Mouse (Mus musculus): ENCODE data around the gene Kifc3. TPM values are rescaled to one million over a fixed set of nuclear protein-coding genes. Genes with fewer than 3 reads are reported as not detected.

Kifc3 gene
- polyA plus RNA-seq, 1 experiment from 2014 or later = 16.5 TPM

DNA sequence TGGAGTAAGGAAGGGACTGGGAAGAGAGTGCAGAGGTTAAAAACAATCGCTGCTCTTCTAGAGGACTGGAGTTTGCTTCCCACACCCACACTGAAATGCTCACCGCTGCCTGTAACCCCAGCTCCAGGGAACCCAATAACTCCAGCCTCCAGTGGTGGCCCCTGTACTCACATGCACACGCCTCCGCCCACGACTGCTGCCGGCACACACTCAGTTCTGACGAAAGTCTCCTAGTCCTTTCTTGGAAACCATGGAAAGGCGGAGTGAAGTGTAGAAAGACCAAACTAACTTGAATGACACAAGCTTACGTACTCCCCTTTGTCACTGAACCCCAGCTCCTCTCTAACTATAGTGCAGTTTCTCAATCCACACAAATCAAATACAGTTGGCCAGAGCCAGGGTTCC, 2.6 kb downstream of the Kifc3 start:
- Histone ChIP-seq H3K4me2 (no peak overlapping the region), H3K9ac (no peak overlapping the region), H3K27me3 (no peaks in the 10 kb centered on the region), H3K4me3 (no peak overlapping the region), H3K4me1 (replicated peaks) (peaks cover 15% of the 10 kb centered on the region), H3K36me3 (no peaks in the 10 kb centered on the region), H3K27ac (no peak overlapping the region), H3K9me3 (no peaks in the 10 kb centered on the region)
- 73% methylated on average over 9 of the region's 9 CpGs for WGBS
- no peak for ATAC-seq (ENCODE audit: low FRiP score)

DNA sequence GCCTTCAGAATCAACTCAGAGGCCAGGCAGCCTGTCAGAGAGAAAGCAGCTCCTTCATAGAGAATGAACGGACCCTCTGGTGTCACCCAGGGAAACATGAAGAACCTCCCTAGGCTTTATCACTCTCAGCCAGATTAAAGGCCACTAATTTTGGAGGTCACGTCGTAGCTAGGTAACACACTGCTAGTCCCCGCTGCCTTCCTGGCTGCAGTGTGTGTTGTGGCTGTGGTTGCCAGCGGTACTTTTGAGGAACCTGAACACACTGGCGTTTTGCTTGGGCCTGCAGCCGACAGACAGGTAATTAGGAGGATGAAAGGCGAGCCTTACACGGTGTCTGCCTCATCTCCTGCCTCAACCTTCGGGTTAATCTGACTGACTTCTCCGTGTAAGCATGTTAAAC, 6.9 kb downstream of the Kifc3 start:
- H3K9ac ChIP-seq = no peak overlapping the region
- H3K27me3 ChIP-seq = no peaks in the 10 kb centered on the region
- 73% methylated on average over 11 of the region's 11 CpGs for WGBS
- no peaks in the 10 kb centered on the region for H3K4me1 ChIP-seq (replicated peaks)
- H3K9me3 ChIP-seq = no peaks in the 10 kb centered on the region
- ATAC-seq (ENCODE audit: low FRiP score) = no peak
- no peaks in the 10 kb centered on the region for H3K36me3 ChIP-seq
- no peak overlapping the region for H3K4me2 ChIP-seq
- H3K27ac ChIP-seq = no peak overlapping the region
- H3K4me3 ChIP-seq = no peak overlapping the region

DNA sequence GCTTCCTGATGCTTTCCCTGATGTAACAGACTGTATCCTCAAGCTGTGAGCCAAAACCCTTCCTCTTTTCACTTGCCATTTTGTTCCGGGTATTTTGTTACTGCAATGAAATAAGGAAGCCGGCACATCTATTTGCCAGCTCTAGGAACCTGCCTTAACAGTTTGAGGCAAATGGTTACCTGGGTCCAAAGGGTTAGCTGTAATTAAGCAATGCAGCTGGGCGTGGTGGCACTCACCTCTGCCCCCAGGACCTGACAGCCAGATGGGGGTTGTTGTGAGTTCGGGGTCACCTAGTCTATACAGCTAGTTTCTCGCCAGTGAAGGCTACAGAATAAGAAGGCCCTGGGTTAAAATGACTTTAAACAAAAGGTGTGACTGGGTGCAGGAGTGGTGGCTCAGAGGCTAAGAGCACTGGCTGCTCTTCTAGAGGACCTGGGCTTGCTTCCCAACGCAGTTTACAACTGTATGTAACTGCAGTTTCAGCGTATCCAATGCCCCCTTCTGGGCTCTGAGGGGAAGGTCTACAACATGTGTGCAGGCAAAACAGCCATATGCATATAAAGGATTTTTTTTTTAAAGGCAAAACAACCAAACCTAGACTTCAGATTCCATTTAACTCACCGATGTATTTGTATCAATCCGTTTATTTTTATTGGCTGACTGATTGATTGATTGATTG, 11.0 kb downstream of the Kifc3 start:
- 93% methylated on average over 9 of the region's 9 CpGs for WGBS
- Histone ChIP-seq H3K36me3 (no peaks in the 10 kb centered on the region), H3K4me2 (no peak overlapping the region), H3K27ac (no peak overlapping the region), H3K9me3 (no peaks in the 10 kb centered on the region), H3K9ac (no peak overlapping the region), H3K27me3 (no peaks in the 10 kb centered on the region), H3K4me3 (no peak overlapping the region), H3K4me1 (replicated peaks) (no peaks in the 10 kb centered on the region)
- no peak for ATAC-seq (ENCODE audit: low FRiP score)

DNA sequence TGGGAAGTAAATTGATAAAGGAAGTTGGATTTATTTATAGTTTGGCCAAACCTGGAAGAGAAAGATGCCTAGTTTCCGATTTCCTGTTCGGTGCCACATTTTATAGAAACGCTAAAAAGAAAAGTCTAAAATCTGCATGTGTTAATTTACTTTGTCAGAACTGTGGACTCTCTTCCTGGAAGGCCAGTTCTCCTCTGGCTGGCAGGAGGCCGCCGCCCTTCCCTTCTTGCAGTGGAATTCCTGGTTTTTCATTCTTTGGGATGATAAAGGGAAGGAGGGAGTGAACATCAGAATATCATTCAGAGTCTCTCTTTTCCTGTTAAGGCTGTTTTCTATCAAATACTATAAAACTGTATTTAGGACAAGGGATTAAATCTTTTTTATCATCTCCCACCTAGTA, 15.0 kb downstream of the Kifc3 start:
- Histone ChIP-seq H3K27ac (no peak overlapping the region), H3K4me2 (no peak overlapping the region), H3K4me1 (replicated peaks) (peaks cover 4% of the 10 kb centered on the region; the same call in 1 of the 2 replicates), H3K36me3 (no peaks in the 10 kb centered on the region), H3K27me3 (no peaks in the 10 kb centered on the region), H3K9me3 (no peaks in the 10 kb centered on the region), H3K9ac (no peak overlapping the region), H3K4me3 (no peak overlapping the region)
- ATAC-seq (ENCODE audit: low FRiP score) = no peak
- WGBS = 79% methylated on average over 5 of the region's 5 CpGs

DNA sequence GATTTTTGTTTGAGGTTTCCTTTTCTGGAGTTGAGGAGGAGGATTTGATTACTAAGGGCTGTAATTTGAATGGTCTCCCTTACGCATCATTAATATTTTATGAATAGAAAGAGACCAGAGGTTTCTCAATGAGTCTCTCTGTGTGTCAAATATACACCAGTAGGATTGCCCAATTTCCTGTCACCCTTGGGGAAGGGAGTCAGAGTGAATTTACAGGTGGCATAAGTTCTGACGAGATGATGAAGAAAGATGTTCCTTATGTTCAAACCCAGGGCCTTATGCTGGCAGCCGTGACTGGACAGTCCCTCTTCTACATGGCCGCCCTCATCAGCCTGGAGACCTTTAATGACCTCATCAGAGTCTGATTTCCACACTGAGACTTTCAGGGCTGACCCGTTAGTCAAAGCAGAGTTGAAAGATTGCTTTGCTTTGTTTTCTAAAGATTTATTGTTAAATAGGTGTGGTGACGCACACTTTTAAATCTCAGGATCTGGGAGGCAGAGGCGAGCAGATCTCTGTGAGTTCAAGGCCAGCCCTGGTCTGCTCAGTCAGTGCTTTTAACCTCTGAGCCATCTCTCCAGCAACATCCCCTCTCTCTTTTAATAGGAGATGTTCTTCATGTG, 16.6 kb downstream of the Kifc3 start:
- no peak for ATAC-seq (ENCODE audit: low FRiP score)
- Histone ChIP-seq H3K4me1 (replicated peaks) (peaks cover 4% of the 10 kb centered on the region; the same call in 1 of the 2 replicates), H3K27me3 (no peaks in the 10 kb centered on the region), H3K27ac (no peak overlapping the region; the same call in 1 of the 2 replicates), H3K4me3 (no peak overlapping the region), H3K9ac (no peak overlapping the region), H3K36me3 (no peaks in the 10 kb centered on the region), H3K9me3 (no peaks in the 10 kb centered on the region), H3K4me2 (no peak overlapping the region)
- 81% methylated on average over 7 of the region's 7 CpGs for WGBS

DNA sequence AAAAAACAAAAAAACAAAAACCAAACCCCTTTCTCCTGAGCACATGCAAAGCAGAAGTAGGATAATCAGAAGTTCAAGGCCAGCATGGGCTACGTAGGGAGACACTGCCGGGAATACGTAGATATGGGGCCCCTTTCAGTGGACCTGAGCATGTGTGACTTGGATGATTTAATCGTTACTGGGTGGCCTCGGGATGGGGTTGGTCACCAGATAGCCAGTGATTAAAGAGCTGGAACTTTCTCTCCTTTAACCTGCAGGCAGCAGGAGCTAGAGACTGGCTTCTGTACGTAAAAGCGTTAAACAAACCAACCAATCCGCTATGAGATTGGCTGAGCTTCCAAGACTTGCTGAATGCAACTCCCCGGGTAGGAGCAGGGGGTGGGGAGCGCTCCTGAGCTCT, 17.5 kb downstream of the Kifc3 start:
- WGBS = 46% methylated on average over 10 of the region's 10 CpGs
- ATAC-seq (ENCODE audit: low FRiP score) = no peak
- no peaks in the 10 kb centered on the region for H3K27me3 ChIP-seq
- H3K36me3 ChIP-seq = no peaks in the 10 kb centered on the region
- H3K9me3 ChIP-seq = no peaks in the 10 kb centered on the region
- H3K4me1 ChIP-seq (replicated peaks) = peaks cover 4% of the 10 kb centered on the region; the same call in 1 of the 2 replicates
- H3K4me3 ChIP-seq = no peak overlapping the region
- H3K27ac ChIP-seq = no peak overlapping the region
- H3K9ac ChIP-seq = no peak overlapping the region
- H3K4me2 ChIP-seq = no peak overlapping the region

DNA sequence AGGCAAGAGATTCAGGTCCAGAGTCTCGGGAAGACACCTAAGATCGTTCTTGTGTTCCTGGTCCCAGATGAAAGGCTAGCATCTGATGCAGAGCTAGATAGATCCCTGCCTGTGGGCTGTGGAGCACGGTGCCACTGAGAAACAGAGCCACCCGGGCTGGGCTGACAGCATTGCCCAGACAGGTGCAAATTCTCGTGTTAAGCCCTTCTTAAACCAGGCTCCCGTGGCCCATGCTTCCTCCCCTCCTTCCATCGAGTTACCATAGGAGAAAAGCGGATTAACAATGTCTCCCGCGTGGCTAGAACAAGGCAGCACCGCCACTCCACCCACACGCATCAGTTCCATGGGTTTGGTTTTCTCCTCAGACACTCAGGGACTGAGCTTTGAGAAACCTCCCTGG, 18.4 kb downstream of the Kifc3 start:
- H3K4me3 ChIP-seq = no peak overlapping the region
- no peak for ATAC-seq (ENCODE audit: low FRiP score)
- WGBS = 79% methylated on average over 12 of the region's 12 CpGs

DNA sequence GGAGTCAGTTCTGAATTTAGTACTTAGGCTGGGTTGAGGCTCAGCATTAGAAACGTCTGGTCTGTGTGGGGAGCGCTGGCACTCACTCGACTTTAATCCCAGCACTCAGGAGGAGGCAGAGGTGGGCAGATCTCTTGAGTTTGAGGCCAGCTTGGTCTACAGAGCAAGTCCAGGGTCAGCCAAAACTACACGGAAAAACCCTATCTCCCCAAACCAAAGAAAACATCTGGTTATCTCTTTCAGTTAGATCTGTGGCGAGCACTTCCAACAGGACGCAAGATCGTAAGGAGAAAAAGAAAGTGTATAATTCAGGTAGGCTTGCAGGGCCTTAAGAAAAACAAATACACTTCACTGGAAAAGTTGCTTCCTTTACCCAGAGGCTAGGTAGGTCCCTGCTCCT, 20.8 kb downstream of the Kifc3 start:
- H3K4me1 ChIP-seq (replicated peaks) = peaks cover 4% of the 10 kb centered on the region; the same call in 1 of the 2 replicates
- H3K27ac ChIP-seq = no peak overlapping the region
- 74% methylated on average over 7 of the region's 7 CpGs for WGBS
- H3K36me3 ChIP-seq = no peaks in the 10 kb centered on the region
- ATAC-seq (ENCODE audit: low FRiP score) = no peak
- H3K9me3 ChIP-seq = no peaks in the 10 kb centered on the region
- no peaks in the 10 kb centered on the region for H3K27me3 ChIP-seq
- no peak overlapping the region for H3K9ac ChIP-seq
- H3K4me2 ChIP-seq = no peak overlapping the region
- no peak overlapping the region for H3K4me3 ChIP-seq

More for the DNA sequence above, 18.4 kb downstream of the Kifc3 start:
- Histone ChIP-seq H3K9me3 (no peaks in the 10 kb centered on the region), H3K9ac (no peak overlapping the region), H3K27ac (no peak overlapping the region), H3K4me2 (no peak overlapping the region), H3K4me1 (replicated peaks) (peaks cover 4% of the 10 kb centered on the region; the same call in 1 of the 2 replicates), H3K36me3 (no peaks in the 10 kb centered on the region), H3K27me3 (no peaks in the 10 kb centered on the region)

DNA sequence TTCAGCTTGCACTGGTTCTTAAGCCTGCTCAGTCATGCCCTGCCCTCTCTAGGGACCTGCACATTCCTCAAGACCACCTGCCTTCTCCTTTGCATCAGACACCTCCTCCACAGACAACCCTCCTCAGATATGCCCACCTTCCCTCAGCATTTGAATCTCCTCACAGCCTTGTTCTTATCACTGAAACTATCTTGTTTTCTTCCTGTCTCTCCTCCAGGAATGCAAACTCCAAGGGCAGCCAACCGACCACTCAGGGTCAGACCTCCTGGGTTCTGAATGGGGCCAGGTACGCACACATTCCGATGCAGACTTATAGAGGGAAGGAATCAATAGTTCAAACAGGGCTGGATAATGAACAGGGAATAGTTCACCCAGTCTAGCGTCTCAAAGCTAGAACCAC, 24.4 kb downstream of the Kifc3 start:
- H3K4me3 ChIP-seq = no peak overlapping the region
- no peaks in the 10 kb centered on the region for H3K36me3 ChIP-seq
- no peak overlapping the region for H3K9ac ChIP-seq
- ATAC-seq (ENCODE audit: low FRiP score) = no peak
- no peaks in the 10 kb centered on the region for H3K9me3 ChIP-seq
- peaks cover 19% of the 10 kb centered on the region for H3K4me1 ChIP-seq (replicated peaks)
- no peak overlapping the region for H3K4me2 ChIP-seq
- WGBS = 79% methylated on average over 4 of the region's 4 CpGs
- no peaks in the 10 kb centered on the region for H3K27me3 ChIP-seq
- no peak overlapping the region for H3K27ac ChIP-seq

DNA sequence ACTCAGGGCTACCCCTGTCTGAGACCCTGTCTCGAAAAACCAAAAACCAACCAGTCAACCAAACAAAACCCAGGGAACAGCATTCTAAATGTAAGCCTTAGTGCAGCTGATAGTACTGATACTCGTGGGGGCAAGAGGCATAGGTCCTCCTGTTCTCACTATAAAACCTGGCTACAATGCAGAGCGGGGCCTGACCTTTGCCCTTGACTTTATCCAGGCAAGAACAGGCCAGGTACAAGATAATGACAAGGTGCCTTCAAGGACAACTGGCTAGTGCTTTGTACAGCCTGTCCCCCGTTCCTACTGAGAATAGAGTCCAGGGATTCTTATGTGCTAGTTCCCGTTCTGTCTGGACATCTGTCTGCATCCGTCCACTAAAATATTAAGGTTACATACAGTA, 25.6 kb downstream of the Kifc3 start:
- no peak for ATAC-seq (ENCODE audit: low FRiP score)
- Histone ChIP-seq H3K4me1 (replicated peaks) (peaks cover 19% of the 10 kb centered on the region), H3K9me3 (no peaks in the 10 kb centered on the region), H3K27ac (peak overlapping the region; percentile 95), H3K4me2 (no peak overlapping the region), H3K9ac (no peak overlapping the region), H3K4me3 (no peak overlapping the region), H3K27me3 (no peaks in the 10 kb centered on the region), H3K36me3 (no peaks in the 10 kb centered on the region)
- WGBS = 91% methylated on average over 6 of the region's 6 CpGs

DNA sequence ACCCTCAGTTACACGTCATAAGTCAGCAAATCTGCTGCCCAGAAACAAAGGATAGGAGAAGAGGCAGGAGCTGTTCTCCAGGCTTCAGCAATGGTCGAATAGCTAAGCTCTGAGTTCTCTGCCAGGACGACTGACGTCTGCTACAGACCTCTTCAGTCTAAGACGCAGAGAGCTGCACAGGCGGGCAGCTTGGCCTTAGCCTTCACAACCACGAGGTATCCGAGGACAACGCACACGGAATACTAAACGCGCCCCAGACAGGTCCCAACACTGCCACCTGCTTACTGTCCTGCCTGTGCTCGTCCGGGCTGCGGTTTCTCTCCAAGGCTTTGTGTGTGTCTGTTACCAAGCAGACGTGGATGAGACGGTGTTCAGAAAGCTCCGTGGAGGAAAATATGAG, 26.8 kb downstream of the Kifc3 start:
- Histone ChIP-seq H3K4me3 (no peak overlapping the region), H3K4me1 (replicated peaks) (peaks cover 19% of the 10 kb centered on the region), H3K27ac (peak overlapping the region; percentile 95), H3K9me3 (no peaks in the 10 kb centered on the region), H3K9ac (peak overlapping the region; percentile 51; the same call in 1 of the 2 replicates), H3K27me3 (no peaks in the 10 kb centered on the region), H3K36me3 (no peaks in the 10 kb centered on the region), H3K4me2 (0 out of 2 replicates have a peak overlapping the region, but pooled peaks have one; percentile 0)
- 22% methylated on average over 18 of the region's 18 CpGs for WGBS
- peak; percentile 92 for ATAC-seq (ENCODE audit: low FRiP score)

DNA sequence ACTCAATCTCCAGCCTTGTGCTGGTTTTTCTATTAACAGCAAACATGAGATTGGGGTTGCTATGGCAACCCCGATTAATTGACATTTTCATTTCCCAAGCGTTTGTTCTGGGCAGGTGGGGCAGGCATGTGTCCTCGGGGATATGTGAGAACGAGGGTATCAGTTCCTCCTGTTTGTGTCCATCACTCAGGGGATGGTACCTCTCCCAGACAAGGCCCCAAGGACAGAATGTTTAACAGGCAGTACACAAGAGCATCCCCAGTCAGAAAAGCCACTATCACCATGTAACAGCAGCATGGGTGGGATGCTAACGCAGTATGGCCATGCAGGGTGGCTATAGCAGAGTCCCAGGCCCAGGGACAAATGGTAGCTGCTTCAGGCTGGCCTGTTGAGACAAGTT, 27.3 kb downstream of the Kifc3 start:
- H3K9me3 ChIP-seq = no peaks in the 10 kb centered on the region
- H3K4me3 ChIP-seq = no peak overlapping the region
- peak overlapping the region; percentile 95 for H3K27ac ChIP-seq
- H3K4me2 ChIP-seq = no peak overlapping the region; the same call in 1 of the 2 replicates
- peaks cover 19% of the 10 kb centered on the region for H3K4me1 ChIP-seq (replicated peaks)
- ATAC-seq (ENCODE audit: low FRiP score) = peak; percentile 77
- WGBS = 31% methylated on average over 5 of the region's 5 CpGs
- no peaks in the 10 kb centered on the region for H3K27me3 ChIP-seq
- no peaks in the 10 kb centered on the region for H3K36me3 ChIP-seq
- H3K9ac ChIP-seq = peak overlapping the region; percentile 51; the same call in 1 of the 2 replicates

DNA sequence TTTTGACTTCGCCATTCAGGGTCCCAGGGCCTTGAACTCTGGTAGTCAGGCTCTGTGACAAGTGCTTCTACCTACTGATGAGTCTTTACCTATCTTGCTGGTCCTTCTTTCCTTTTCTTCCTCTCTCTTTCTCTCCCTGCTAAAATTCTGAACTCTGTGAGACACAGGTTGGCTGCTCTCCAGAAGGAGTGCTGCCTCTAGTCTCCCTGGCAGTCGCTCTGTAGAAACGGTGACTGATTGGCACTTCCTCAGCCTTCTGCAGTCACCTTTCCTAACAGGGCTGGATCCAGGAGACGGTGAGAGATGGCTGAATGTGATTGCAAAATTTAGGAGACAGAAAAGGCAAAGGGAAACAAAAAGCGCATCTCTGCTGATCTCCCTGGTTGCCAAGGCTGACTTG, 30.2 kb downstream of the Kifc3 start:
- no peaks in the 10 kb centered on the region for H3K27me3 ChIP-seq
- no peak overlapping the region for H3K4me3 ChIP-seq
- no peaks in the 10 kb centered on the region for H3K36me3 ChIP-seq
- WGBS = 67% methylated on average over 5 of the region's 5 CpGs
- H3K4me2 ChIP-seq = no peak overlapping the region
- peaks cover 24% of the 10 kb centered on the region for H3K4me1 ChIP-seq (replicated peaks)
- H3K27ac ChIP-seq = no peak overlapping the region
- no peak for ATAC-seq (ENCODE audit: low FRiP score)
- H3K9me3 ChIP-seq = no peaks in the 10 kb centered on the region
- no peak overlapping the region for H3K9ac ChIP-seq

All from hindbrain, embryonic 13.5 days (tissue).